Mouse (Mus musculus) erythroid progenitor cell, adult 5-6 weeks (primary cell): Measurements from ENCODE around the gene Sftpa1. TPM values are rescaled to one million over a fixed set of nuclear protein-coding genes. Genes with fewer than 3 reads are reported as not detected.

Experiments
- ATAC-seq: replicated peaks from 2 replicates; pipeline ENCODE4 v1.8.0; 2016; ENCODE audit warnings: moderate number of reproducible peaks, mild to moderate bottlenecking, moderate TSS enrichment, inconsistent platforms; ENCODE audit not compliant: poor library complexity, low FRiP score, severe bottlenecking
- total RNA-seq, 2 experiments: library from RNA; stranded (forward) in 1 of 2; stranded (reverse) in 1 of 2; fragments of 150-400 nt in 1 of 2; fragments of 186-747, 209-891 nt in 1 of 2; gene quantifications; 2 replicates each; pipeline versions ENCODE4 v1.2.3 to v1.2.4; 2015 to 2017; ENCODE audit warnings: low replicate concordance in 2 of 2

Gene Sftpa1
- total RNA-seq, 2 experiments from 2014 or later = not detected

- ATAC-seq = no peak
Measured at GRCm38 (mm10) chr14:41151220-41151898, 19.8 kb downstream of the Sftpa1 start, which contains the start of gene Mbl1. Mbl1 (plus strand) TSS chr14:41151458.

- ATAC-seq = no peak
Measured at GRCm38 (mm10) chr14:41160076-41160475, 28.5 kb downstream of the Sftpa1 start.

- no peak for ATAC-seq
Measured at GRCm38 (mm10) chr14:41160743-41161142, 29.2 kb downstream of the Sftpa1 start.

- no peak for ATAC-seq
Measured at GRCm38 (mm10) chr14:41162663-41163062, 31.1 kb downstream of the Sftpa1 start.

- no peak for ATAC-seq
Measured at GRCm38 (mm10) chr14:41167278-41167677, 35.7 kb downstream of the Sftpa1 start.

- no peak for ATAC-seq
Measured at GRCm38 (mm10) chr14:41168567-41168966, 37.0 kb downstream of the Sftpa1 start.

- no peak for ATAC-seq
Measured at GRCm38 (mm10) chr14:41170514-41170913, 38.9 kb downstream of the Sftpa1 start.

- no peak for ATAC-seq
Measured at GRCm38 (mm10) chr14:41174802-41175201, 43.2 kb downstream of the Sftpa1 start.

- no peak for ATAC-seq
Measured at GRCm38 (mm10) chr14:41185059-41185821, 53.7 kb downstream of the Sftpa1 start, which contains the start of gene Sftpd. Sftpd (minus strand) TSS chr14:41185149.

Other genes starting within 250 kb of the Sftpa1 start
- not detected in 2 replicates for gene Sh2d4b, start 238.5 kb upstream of the Sftpa1 start, total RNA-seq (2015; ENCODE audit: low replicate concordance)
- gene Sh2d4b, start 238.5 kb upstream of the Sftpa1 start, total RNA-seq (2017; ENCODE audit: low replicate concordance) = 0.39 TPM in 1 of 2 replicates, not detected in the other
- gene Tspan14, start 165.0 kb upstream of the Sftpa1 start, total RNA-seq (2015; ENCODE audit: low replicate concordance) = 8.8 and 13.3 TPM in 2 replicates
- gene Tspan14, start 165.0 kb upstream of the Sftpa1 start, total RNA-seq (2017; ENCODE audit: low replicate concordance) = 4.4 and 7.9 TPM in 2 replicates
- gene Fam213a, start 118.0 kb upstream of the Sftpa1 start, total RNA-seq (2015; ENCODE audit: low replicate concordance) = 162 and 195 TPM in 2 replicates
- 261 and 301 TPM in 2 replicates for gene Fam213a, start 118.0 kb upstream of the Sftpa1 start, total RNA-seq (2017; ENCODE audit: low replicate concordance)
- not detected in 2 replicates for gene Dydc2, start 62.6 kb upstream of the Sftpa1 start, total RNA-seq (2015; ENCODE audit: low replicate concordance)
- not detected in 2 replicates for gene Dydc2, start 62.6 kb upstream of the Sftpa1 start, total RNA-seq (2017; ENCODE audit: low replicate concordance)
- gene Dydc1, start 58.9 kb upstream of the Sftpa1 start, total RNA-seq (2015; ENCODE audit: low replicate concordance) = not detected in 2 replicates
- gene Dydc1, start 58.9 kb upstream of the Sftpa1 start, total RNA-seq (2017; ENCODE audit: low replicate concordance) = not detected in 2 replicates
- gene Mat1a, start 26.7 kb upstream of the Sftpa1 start, total RNA-seq (2015; ENCODE audit: low replicate concordance) = not detected in 2 replicates
- gene Mat1a, start 26.7 kb upstream of the Sftpa1 start, total RNA-seq (2017; ENCODE audit: low replicate concordance) = not detected in 2 replicates
- not detected in 2 replicates for gene Mbl1, start 19.7 kb downstream of the Sftpa1 start, total RNA-seq (2015; ENCODE audit: low replicate concordance)
- not detected in 2 replicates for gene Mbl1, start 19.7 kb downstream of the Sftpa1 start, total RNA-seq (2017; ENCODE audit: low replicate concordance)
- gene Sftpd, start 53.4 kb downstream of the Sftpa1 start, total RNA-seq (2015; ENCODE audit: low replicate concordance) = not detected in 2 replicates
- gene Sftpd, start 53.4 kb downstream of the Sftpa1 start, total RNA-seq (2017; ENCODE audit: low replicate concordance) = not detected in 2 replicates
- not detected in 2 replicates for gene Gm2832, start 147.0 kb downstream of the Sftpa1 start, total RNA-seq (2015; ENCODE audit: low replicate concordance)
- gene Gm2832, start 147.0 kb downstream of the Sftpa1 start, total RNA-seq (2017; ENCODE audit: low replicate concordance) = not detected in 2 replicates
- not detected in 2 replicates for gene Gm5798, start 216.8 kb downstream of the Sftpa1 start, total RNA-seq (2015; ENCODE audit: low replicate concordance)
- gene Gm5798, start 216.8 kb downstream of the Sftpa1 start, total RNA-seq (2017; ENCODE audit: low replicate concordance) = not detected in 2 replicates